Mouse (Mus musculus) liver, postnatal 0 days (tissue): Measurements from ENCODE around the gene Inpp5a. TPM values are rescaled to one million over a fixed set of nuclear protein-coding genes. Genes with fewer than 3 reads are reported as not detected.

Source experiments
- ATAC-seq: fragments of 200-750 bp; cut with Nextera tagmentation; 2 replicates; pipeline ENCODE4 v1.8.0; 2017; ENCODE audit warnings: mild to moderate bottlenecking, moderate library complexity
- DNase-seq: peaks from one replicate; pipeline ENCODE4 v3.0.0-alpha.2; 2016
- H3K27ac ChIP-seq: fragments of 300-500 bp; sonication (generic); 2 replicates; pipeline ENCODE4 v1.5.1; 2014; ENCODE audit warnings: antibody characterized with exemption, moderate library complexity, mild to moderate bottlenecking, low read depth
- H3K27me3 ChIP-seq: fragments of 300-500 bp; sonication (generic); 2 replicates; pipeline ENCODE4 v1.6.1; 2014; ENCODE audit warnings: low read length, control low read depth, mixed read lengths; ENCODE audit not compliant: insufficient read depth
- H3K36me3 ChIP-seq: fragments of 300-500 bp; sonication (generic); replicated peaks from 2 replicates; pipeline ENCODE4 v1.6.1; 2014; ENCODE audit warnings: mild to moderate bottlenecking, control low read depth, low read length, moderate library complexity, mixed read lengths; ENCODE audit not compliant: insufficient read depth
- H3K4me1 ChIP-seq: fragments of 300-500 bp; sonication (generic); 2 replicates; pipeline ENCODE4 v1.6.1; 2014; ENCODE audit warnings: antibody characterized with exemption, mild to moderate bottlenecking, control low read depth; ENCODE audit not compliant: insufficient read depth
- H3K4me2 ChIP-seq: fragments of 300-500 bp; sonication (generic); 2 replicates; pipeline ENCODE4 v1.6.1; 2014; ENCODE audit warnings: low read depth, mild to moderate bottlenecking, low read length, moderate library complexity, mixed read lengths
- H3K4me3 ChIP-seq: fragments of 300-500 bp; sonication (generic); 2 replicates; pipeline ENCODE4 v1.5.1; 2014; ENCODE audit warnings: low read depth, low read length
- H3K9ac ChIP-seq: fragments of 300-500 bp; sonication (generic); replicated peaks from 2 replicates; pipeline ENCODE4 v1.6.1; 2014; ENCODE audit warnings: mild to moderate bottlenecking, moderate library complexity
- H3K9me3 ChIP-seq: fragments of 300-500 bp; sonication (generic); 2 replicates; pipeline ENCODE4 v1.6.1; 2016; ENCODE audit warnings: mild to moderate bottlenecking, control low read depth, low read length, mixed read lengths
- CTCF ChIP-seq: sonication (generic); IDR thresholded peaks from 2 replicates; pipeline ENCODE4 v1.5.1; 2016; ENCODE audit warnings: antibody characterized with exemption, low read depth
- EP300 ChIP-seq: IDR thresholded peaks from 2 replicates; pipeline ENCODE4 v1.6.1; 2016; ENCODE audit warnings: antibody characterized with exemption, low read depth, mild to moderate bottlenecking
- WGBS: fragments of 180-500 bp; shearing (Covaris S2); extraction: QIAGEN DNeasy Blood & Tissue Kit; methylation state at CpG from one replicate; pipeline ENCODE4 v1.1.7; 2014; ENCODE audit not compliant: insufficient replicate concordance; 5-methylcytosine and 5-hydroxymethylcytosine counted together
- polyA plus RNA-seq: library from polyadenylated mRNA; unstranded; fragments of >200 nt; fragmentation: Nextera tagmentation; extraction: Ambion mirVana; gene quantifications from 2 replicates; pipeline ENCODE4 v1.2.1, GENCODE M21; 2015

Gene Inpp5a
- polyA plus RNA-seq, 1 experiment from 2014 or later = 6.0 TPM

GRCm38 (mm10) chr7:139368722-139369380 lies 20.1 kb upstream of the Inpp5a start:
- H3K9ac ChIP-seq = no peak overlapping the region
- peak overlapping the region; percentile 13 for H3K27ac ChIP-seq
- no peak overlapping the region for H3K4me2 ChIP-seq

GRCm38 (mm10) chr7:139369501-139370088 lies 19.3 kb upstream of the Inpp5a start:
- no peak for ATAC-seq
- Histone ChIP-seq H3K9ac (no peak overlapping the region), H3K9me3 (no peaks in the 10 kb centered on the region), H3K4me2 (no peak overlapping the region), H3K36me3 (no peaks in the 10 kb centered on the region), H3K27ac (no peak overlapping the region; the same call in 1 of the 2 replicates), H3K4me3 (no peak overlapping the region), H3K27me3 (no peaks in the 10 kb centered on the region), H3K4me1 (peaks cover 14% of the 10 kb centered on the region)
- 65% methylated on average over 6 of the region's 6 CpGs for WGBS
- TF ChIP-seq CTCF (no peak), EP300 (no peak)
- no peak for DNase-seq

More at GRCm38 (mm10) chr7:139368722-139369380, 20.1 kb upstream of the Inpp5a start:
- DNase-seq = no peak
- H3K36me3 ChIP-seq = no peaks in the 10 kb centered on the region
- 44% methylated on average over 14 of the region's 14 CpGs for WGBS
- ATAC-seq = no peak; the same call in 1 of the 2 replicates
- H3K4me3 ChIP-seq = no peak overlapping the region
- TF ChIP-seq CTCF = no peak
- no peak for TF ChIP-seq EP300
- H3K9me3 ChIP-seq = no peaks in the 10 kb centered on the region
- H3K4me1 ChIP-seq = peaks cover 21% of the 10 kb centered on the region
- H3K27me3 ChIP-seq = no peaks in the 10 kb centered on the region

GRCm38 (mm10) chr7:139371389-139371788 lies 17.5 kb upstream of the Inpp5a start:
- no peak for ATAC-seq

GRCm38 (mm10) chr7:139377381-139377780 lies 11.5 kb upstream of the Inpp5a start:
- peak; percentile 43 for ATAC-seq
- H3K36me3 ChIP-seq = no peaks in the 10 kb centered on the region
- H3K9me3 ChIP-seq = no peaks in the 10 kb centered on the region
- no peak overlapping the region for H3K4me3 ChIP-seq
- H3K4me1 ChIP-seq = no peaks in the 10 kb centered on the region
- H3K27ac ChIP-seq = 0 out of 2 replicates have a peak overlapping the region, but pooled peaks have one; percentile 18
- H3K27me3 ChIP-seq = no peaks in the 10 kb centered on the region
- no peak overlapping the region for H3K9ac ChIP-seq
- H3K4me2 ChIP-seq = peak overlapping the region; percentile 18; the same call in 1 of the 2 replicates
- TF ChIP-seq CTCF = no peak
- TF ChIP-seq EP300 = no peak
- no peak for DNase-seq
- 39% methylated on average over 7 of the region's 7 CpGs for WGBS

More at GRCm38 (mm10) chr7:139371389-139371788, 17.5 kb upstream of the Inpp5a start:
- no peak overlapping the region for H3K4me2 ChIP-seq
- H3K9ac ChIP-seq = no peak overlapping the region
- TF ChIP-seq CTCF = no peak
- TF ChIP-seq EP300 = no peak
- no peak overlapping the region for H3K4me3 ChIP-seq
- H3K27ac ChIP-seq = no peak overlapping the region
- H3K27me3 ChIP-seq = no peaks in the 10 kb centered on the region
- DNase-seq = no peak
- no peaks in the 10 kb centered on the region for H3K9me3 ChIP-seq
- 0 out of 2 replicates have a peak, but pooled peaks cover 8% of the 10 kb centered on the region for H3K4me1 ChIP-seq
- no peaks in the 10 kb centered on the region for H3K36me3 ChIP-seq

- ATAC-seq = no peak
- no peak overlapping the region for H3K9ac ChIP-seq
- 74% methylated on average over 3 of the region's 3 CpGs for WGBS
- H3K27me3 ChIP-seq = no peaks in the 10 kb centered on the region
- no peaks in the 10 kb centered on the region for H3K36me3 ChIP-seq
- no peak overlapping the region for H3K4me3 ChIP-seq
- H3K4me2 ChIP-seq = no peak overlapping the region
- H3K4me1 ChIP-seq = no peaks in the 10 kb centered on the region
- DNase-seq = no peak
- no peak overlapping the region for H3K27ac ChIP-seq
- no peak for TF ChIP-seq EP300
- TF ChIP-seq CTCF = no peak
- no peaks in the 10 kb centered on the region for H3K9me3 ChIP-seq
Observed at GRCm38 (mm10) chr7:139378355-139378754, 10.6 kb upstream of the Inpp5a start.

GRCm38 (mm10) chr7:139379745-139380144 lies 9.2 kb upstream of the Inpp5a start:
- no peak overlapping the region for H3K4me3 ChIP-seq
- no peaks in the 10 kb centered on the region for H3K27me3 ChIP-seq
- H3K36me3 ChIP-seq = no peaks in the 10 kb centered on the region
- H3K4me1 ChIP-seq = no peaks in the 10 kb centered on the region
- DNase-seq (no peak), ATAC-seq (no peak)
- H3K9me3 ChIP-seq = no peaks in the 10 kb centered on the region
- WGBS = 66% methylated on average over 2 of the region's 2 CpGs
- H3K27ac ChIP-seq = no peak overlapping the region
- no peak overlapping the region for H3K9ac ChIP-seq
- no peak for TF ChIP-seq EP300
- no peak for TF ChIP-seq CTCF
- H3K4me2 ChIP-seq = no peak overlapping the region
